Comparison of ENCODE assay signal across 8 mouse cellular contexts in the genomic region with DNA sequence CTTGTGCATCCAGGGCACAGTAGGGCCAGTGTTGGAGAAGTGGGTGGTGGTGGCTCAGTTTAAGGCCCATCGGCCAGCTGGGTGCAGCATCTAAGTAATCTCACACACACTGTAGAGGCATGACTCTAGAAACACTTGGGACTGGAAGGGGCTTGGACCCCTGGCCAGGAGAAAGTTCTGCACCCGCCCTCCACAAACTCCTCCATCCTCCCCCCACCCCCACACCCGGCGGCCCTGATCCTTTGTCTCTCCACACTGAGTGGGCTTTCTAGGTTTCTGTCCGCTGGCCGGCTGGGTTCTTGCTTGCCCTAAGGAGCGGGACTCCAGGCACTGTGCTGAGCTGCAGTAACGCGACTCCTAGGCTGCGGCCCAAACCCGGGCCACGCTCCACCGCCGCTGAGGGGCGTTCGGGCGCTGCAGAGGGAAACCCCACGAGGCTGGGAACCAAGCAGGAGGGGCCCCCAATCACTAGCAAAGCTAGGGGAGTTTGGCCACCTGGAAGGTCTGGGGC. TPM values are rescaled to one million over a fixed set of nuclear protein-coding genes. Genes with fewer than 3 reads are reported as not detected.
DNase-seq lines count a peak whose midpoint lies in the region; ATAC-seq and TF ChIP-seq lines count a peak whose summit lies in the region.

No protein-coding gene starts in this region.

- peak overlapping the region; percentile 36 for H3K4me2 ChIP-seq in kidney, embryonic 15.5 days
- no peak overlapping the region for H3K4me2 ChIP-seq in hindbrain, embryonic 14.5 days (replicated peaks)

- TF ChIP-seq EP300 in ES-Bruce4 (IDR thresholded peaks at IDR 0.05; ENCODE audit: insufficient read depth, low read depth, low read length): no peak

- no peak for DNase-seq in kidney, adult 8-10 months
- peak; percentile 76 for DNase-seq in embryonic facial prominence, embryonic 10.5 days (ENCODE audit: low spot score)
- no peak for DNase-seq in hindbrain, embryonic 14.5 days (ENCODE audit: low spot score)
- DNase-seq in retina, embryonic 14.5 days (ENCODE audit: low spot score): peak; percentile 57
- no peak for DNase-seq in cerebellum, adult 9-10 months
- DNase-seq in spleen, postnatal 36 days (ENCODE audit: low spot score in 2 of 2): no peak

- H3K4me3 ChIP-seq in kidney, embryonic 15.5 days (replicated peaks): 0 out of 2 replicates have a peak overlapping the region, but pooled peaks have one; percentile 9
- peak overlapping the region; percentile 20; the same call in 1 of the 2 replicates for H3K4me3 ChIP-seq in ES-Bruce4 (ENCODE audit: low read depth, low read length)
- H3K4me3 ChIP-seq in embryonic facial prominence, embryonic 10.5 days: peak overlapping the region; percentile 73
- H3K4me3 ChIP-seq in hindbrain, embryonic 14.5 days (replicated peaks; ENCODE audit: low read length): no peak overlapping the region

- H3K9ac ChIP-seq in kidney, embryonic 15.5 days: no peak overlapping the region
- H3K9ac ChIP-seq in ES-Bruce4 (ENCODE audit: low read depth, poor library complexity, severe bottlenecking): peak overlapping the region; percentile 29; the same call in 1 of the 2 replicates
- no peak overlapping the region for H3K9ac ChIP-seq in hindbrain, embryonic 14.5 days

- H3K27me3 ChIP-seq in kidney, embryonic 15.5 days: peaks cover 93% of the 10 kb centered on the region
- peaks cover 56% of the 10 kb centered on the region for H3K27me3 ChIP-seq in ES-Bruce4 (ENCODE audit: control insufficient read depth, insufficient read depth, low read length, poor library complexity, severe bottlenecking)
- H3K27me3 ChIP-seq in embryonic facial prominence, embryonic 10.5 days (replicated peaks; ENCODE audit: low read depth, poor library complexity, severe bottlenecking): peaks cover 98% of the 10 kb centered on the region
- H3K27me3 ChIP-seq in hindbrain, embryonic 14.5 days (ENCODE audit: control insufficient read depth, insufficient read depth, low read length): peaks cover 96% of the 10 kb centered on the region

- H3K27ac ChIP-seq in kidney, embryonic 15.5 days: no peak overlapping the region
- no peak overlapping the region for H3K27ac ChIP-seq in ES-Bruce4 (ENCODE audit: insufficient read depth, low read length)
- peak overlapping the region; percentile 74 for H3K27ac ChIP-seq in embryonic facial prominence, embryonic 10.5 days (replicated peaks)
- H3K27ac ChIP-seq in hindbrain, embryonic 14.5 days: no peak overlapping the region

- peaks cover 52% of the 10 kb centered on the region for H3K4me1 ChIP-seq in kidney, embryonic 15.5 days
- H3K4me1 ChIP-seq in ES-Bruce4 (ENCODE audit: control insufficient read depth, insufficient read depth, low read length): no peaks in the 10 kb centered on the region
- peaks cover 71% of the 10 kb centered on the region for H3K4me1 ChIP-seq in embryonic facial prominence, embryonic 10.5 days
- peaks cover 11% of the 10 kb centered on the region; the same call in 1 of the 2 replicates for H3K4me1 ChIP-seq in hindbrain, embryonic 14.5 days (replicated peaks; ENCODE audit: control insufficient read depth, insufficient read depth, low read length)

- no peaks in the 10 kb centered on the region for H3K36me3 ChIP-seq in kidney, embryonic 15.5 days
- no peaks in the 10 kb centered on the region for H3K36me3 ChIP-seq in ES-Bruce4 (ENCODE audit: control insufficient read depth, insufficient read depth, low read length, poor library complexity, severe bottlenecking)
- H3K36me3 ChIP-seq in embryonic facial prominence, embryonic 10.5 days (replicated peaks): no peaks in the 10 kb centered on the region
- peaks cover 5% of the 10 kb centered on the region; the same call in 1 of the 2 replicates for H3K36me3 ChIP-seq in hindbrain, embryonic 14.5 days (replicated peaks; ENCODE audit: control insufficient read depth, insufficient read depth)

- no peak for TF ChIP-seq POLR2A in ES-Bruce4 (IDR thresholded peaks at IDR 0.05; ENCODE audit: insufficient read depth, low read length)

- no peaks in the 10 kb centered on the region for H3K9me3 ChIP-seq in kidney, embryonic 15.5 days (replicated peaks)
- H3K9me3 ChIP-seq in ES-Bruce4 (replicated peaks; ENCODE audit: control insufficient read depth, insufficient read depth, low read length, poor library complexity, severe bottlenecking): peaks cover 8% of the 10 kb centered on the region
- H3K9me3 ChIP-seq in embryonic facial prominence, embryonic 10.5 days: no peaks in the 10 kb centered on the region
- H3K9me3 ChIP-seq in hindbrain, embryonic 14.5 days (ENCODE audit: control insufficient read depth, low read length): no peaks in the 10 kb centered on the region

- peak; percentile 61; the same call in 1 of the 2 replicates for ATAC-seq in kidney, embryonic 15.5 days (replicated peaks; ENCODE audit: low FRiP score)
- ATAC-seq in hindbrain, embryonic 14.5 days (ENCODE audit: low FRiP score): peak; percentile 22; the same call in 1 of the 2 replicates

- under 1% methylated on average over 18 of the region's 18 CpGs for WGBS in kidney, embryonic 15.5 days
- WGBS in embryonic facial prominence, embryonic 10.5 days: 1% methylated on average over 18 of the region's 18 CpGs
- 2% methylated on average over 18 of the region's 18 CpGs for WGBS in hindbrain, embryonic 14.5 days

- TF ChIP-seq CTCF in ES-Bruce4 (IDR thresholded peaks at IDR 0.05; ENCODE audit: low read depth, low read length): no peak

RNA-seq across cellular contexts. Expression of a gene that starts 1.7 kb away (rescaled TPM):
- polyA plus RNA-seq in kidney, embryonic 15.5 days (2015; fragmentation: Nextera tagmentation; extraction: Ambion mirVana): 0.14 TPM in 1 of 2 replicates, not detected in the other
- 0.40 and 0.60 TPM in 2 replicates for polyA plus RNA-seq in ES-Bruce4 (2011; ENCODE audit: insufficient read depth, insufficient read length, low read depth, missing spikeins)
- 7.3 and 7.6 TPM in 2 replicates for polyA plus RNA-seq in embryonic facial prominence, embryonic 10.5 days (2016; fragmentation: Nextera tagmentation; extraction: Ambion mirVana)
- polyA plus RNA-seq in hindbrain, embryonic 14.5 days (2014; fragmentation: Nextera tagmentation; extraction: Ambion mirVana): 0.37 and 1.6 TPM in 2 replicates

Comparison
In these comparisons a context has a peak if more than half of its experiments do, and no peak if none do; other contexts are left out.
1. DNase-seq: peak in embryonic facial prominence, embryonic 10.5 days (single experiment) and retina, embryonic 14.5 days (single experiment); none in kidney, adult 8-10 months (0 of 2), hindbrain, embryonic 14.5 days (single experiment), cerebellum, adult 9-10 months (single experiment) and spleen, postnatal 36 days (0 of 2).